Mouse (Mus musculus): Measurements from ENCODE around the gene Kcnab1. TPM values are rescaled to one million over a fixed set of nuclear protein-coding genes. Genes with fewer than 3 reads are reported as not detected.

Kcnab1 gene
- polyA plus RNA-seq, 1 experiment from 2014 or later: 0.30 TPM

DNA sequence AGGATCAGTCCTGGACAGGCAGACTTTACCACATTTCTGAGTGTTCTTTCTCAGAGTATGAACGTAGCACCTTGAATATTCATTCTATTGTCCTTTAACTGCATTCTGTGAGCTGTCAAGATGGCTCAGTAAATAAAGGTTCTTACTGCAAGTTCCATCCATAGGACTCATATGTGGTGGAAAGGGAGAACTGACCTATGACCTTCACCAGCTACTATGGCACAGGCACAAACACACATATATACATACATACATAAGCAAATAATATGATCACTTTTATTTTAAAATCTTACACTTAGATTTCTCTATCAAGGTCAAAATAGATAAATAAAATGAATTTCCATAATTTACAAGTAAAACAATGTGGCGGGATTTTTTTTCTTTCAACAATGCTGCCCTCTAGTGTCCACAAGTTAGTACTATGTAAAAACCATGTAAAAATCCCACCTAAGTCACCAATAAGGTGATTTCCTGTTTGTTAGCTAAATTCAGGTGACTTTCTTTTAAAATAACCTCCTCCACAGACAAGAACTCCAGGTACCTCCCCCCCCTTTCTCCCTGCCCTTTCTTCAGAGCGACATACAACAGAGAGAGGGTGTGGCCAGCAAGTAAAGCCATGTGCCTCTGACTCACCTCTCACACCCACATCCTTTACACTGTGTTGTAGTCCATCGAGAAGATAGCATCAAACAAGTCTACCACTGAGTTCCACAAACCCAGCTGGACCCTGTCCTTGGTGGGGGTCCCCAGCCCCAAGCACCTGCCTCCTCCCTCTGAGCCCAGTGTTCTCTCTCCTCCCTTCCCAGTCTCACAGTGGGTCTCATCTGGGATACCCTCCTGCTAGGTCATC, 243.3 kb downstream of the Kcnab1 start:
- H3K27me3 ChIP-seq (ENCODE audit: control insufficient read depth, insufficient read depth, low read depth, low read length): no peaks in the 10 kb centered on the region
- no peak overlapping the region for H3K27ac ChIP-seq (ENCODE audit: low read length)
- no peak overlapping the region for H3K4me3 ChIP-seq (ENCODE audit: low read depth, low read length)
- no peaks in the 10 kb centered on the region for H3K36me3 ChIP-seq (ENCODE audit: control insufficient read depth, insufficient read depth)
- H3K9me3 ChIP-seq (replicated peaks; ENCODE audit: control insufficient read depth, low read length): no peaks in the 10 kb centered on the region
- WGBS (ENCODE audit: insufficient replicate concordance): 32% methylated on average over 4 of the region's 4 CpGs
- no peaks in the 10 kb centered on the region for H3K4me1 ChIP-seq (ENCODE audit: control insufficient read depth, low read depth, low read length)
- H3K9ac ChIP-seq (ENCODE audit: low read depth, low read length): no peak overlapping the region
- no peak for ATAC-seq (ENCODE audit: low read depth)
- H3K4me2 ChIP-seq (ENCODE audit: low read depth, low read length): no peak overlapping the region

DNA sequence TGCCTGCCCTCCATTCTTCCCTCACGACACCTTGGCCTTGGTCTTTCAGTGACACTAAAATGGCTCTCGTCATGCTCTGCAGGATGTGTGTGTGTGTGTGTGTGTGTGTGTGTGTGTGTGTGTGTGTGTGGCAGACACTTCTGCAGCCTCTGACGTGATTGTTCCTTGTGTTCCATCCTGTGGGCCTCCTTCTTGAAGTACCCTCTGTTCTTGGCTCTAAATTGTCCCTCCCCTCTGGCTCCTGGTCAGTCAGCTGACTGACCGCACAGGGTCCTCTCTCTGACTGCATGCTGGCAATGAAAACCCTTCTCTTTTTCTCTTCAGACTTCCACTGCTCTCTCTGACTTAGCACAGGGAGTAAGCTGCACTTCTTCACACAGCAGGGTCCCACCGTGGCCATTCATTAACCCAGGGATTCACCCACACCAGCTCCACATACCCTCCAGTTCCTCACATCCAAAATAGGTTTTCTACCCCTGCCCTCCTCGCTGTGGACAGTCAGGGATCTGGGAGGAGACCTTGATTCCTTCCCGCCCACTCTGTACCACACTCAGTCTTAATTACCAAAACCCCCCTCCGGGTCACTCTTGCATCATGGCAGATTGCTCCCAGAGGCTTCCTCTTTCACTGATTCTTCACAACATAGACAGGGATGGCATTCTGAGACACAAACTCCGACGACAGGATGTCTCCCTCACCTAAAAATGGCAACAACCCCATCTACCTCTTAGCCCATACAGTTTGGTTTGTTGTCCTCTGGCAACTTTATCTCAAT, 244.3 kb downstream of the Kcnab1 start:
- WGBS (ENCODE audit: insufficient replicate concordance): 55% methylated on average over 10 of the region's 10 CpGs
- Histone ChIP-seq H3K4me2 (ENCODE audit: low read depth, low read length) (no peak overlapping the region), H3K9ac (ENCODE audit: low read depth, low read length) (no peak overlapping the region), H3K9me3 (replicated peaks; ENCODE audit: control insufficient read depth, low read length) (no peaks in the 10 kb centered on the region), H3K4me3 (ENCODE audit: low read depth, low read length) (no peak overlapping the region), H3K4me1 (ENCODE audit: control insufficient read depth, low read depth, low read length) (no peaks in the 10 kb centered on the region), H3K27me3 (ENCODE audit: control insufficient read depth, insufficient read depth, low read depth, low read length) (no peaks in the 10 kb centered on the region), H3K36me3 (ENCODE audit: control insufficient read depth, insufficient read depth) (no peaks in the 10 kb centered on the region), H3K27ac (ENCODE audit: low read length) (no peak overlapping the region)
- no peak for ATAC-seq (ENCODE audit: low read depth)

DNA sequence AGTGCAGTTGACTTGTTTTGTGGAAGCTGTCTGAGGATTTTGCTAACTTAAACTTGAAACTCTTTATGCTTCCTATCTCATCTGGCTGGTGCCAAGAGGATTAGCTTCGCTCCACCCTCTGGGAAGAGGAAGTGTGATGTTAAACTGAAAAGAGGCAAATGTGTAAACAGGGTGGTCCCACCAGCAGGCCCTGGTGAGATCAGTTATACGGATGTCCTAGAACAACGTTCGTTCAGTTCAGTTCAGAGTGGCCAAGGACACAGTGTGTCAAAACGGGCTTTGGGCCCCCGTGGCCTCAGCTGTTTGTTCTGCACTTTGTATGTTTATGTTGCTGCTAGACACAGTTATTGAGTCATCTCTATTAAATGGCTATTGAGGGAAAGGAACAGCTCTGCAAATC, 246.3 kb downstream of the Kcnab1 start:
- no peak overlapping the region for H3K4me3 ChIP-seq (ENCODE audit: low read depth, low read length)
- H3K9ac ChIP-seq (ENCODE audit: low read depth, low read length): no peak overlapping the region
- H3K4me2 ChIP-seq (ENCODE audit: low read depth, low read length): no peak overlapping the region
- 48% methylated on average over 6 of the region's 6 CpGs for WGBS (ENCODE audit: insufficient replicate concordance)
- peak; percentile 58; the same call in 1 of the 2 replicates for ATAC-seq (ENCODE audit: low read depth)
- no peak overlapping the region for H3K27ac ChIP-seq (ENCODE audit: low read length)
- H3K27me3 ChIP-seq (ENCODE audit: control insufficient read depth, insufficient read depth, low read depth, low read length): no peaks in the 10 kb centered on the region
- no peaks in the 10 kb centered on the region for H3K4me1 ChIP-seq (ENCODE audit: control insufficient read depth, low read depth, low read length)
- H3K36me3 ChIP-seq (ENCODE audit: control insufficient read depth, insufficient read depth): no peaks in the 10 kb centered on the region
- no peaks in the 10 kb centered on the region for H3K9me3 ChIP-seq (replicated peaks; ENCODE audit: control insufficient read depth, low read length)

DNA sequence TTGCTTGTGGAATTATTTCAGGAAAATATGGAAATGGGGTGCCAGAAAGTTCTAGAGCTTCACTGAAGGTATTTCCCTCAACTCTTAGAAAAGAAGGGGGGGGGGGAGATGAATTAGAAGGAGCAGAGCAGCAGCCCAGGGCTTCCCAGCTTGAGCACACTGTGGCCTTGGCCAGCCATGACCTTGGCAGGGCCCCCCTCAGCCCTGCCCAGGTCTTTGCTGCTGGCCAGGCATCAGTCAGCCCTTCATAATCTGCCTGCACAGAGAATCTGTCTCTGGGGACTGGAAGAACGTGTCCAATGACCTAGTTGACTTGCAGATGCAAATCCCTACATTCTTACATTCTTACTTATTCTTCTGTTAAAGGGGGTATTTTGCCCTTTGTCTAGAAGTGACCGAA, 249.1 kb downstream of the Kcnab1 start:
- ATAC-seq (ENCODE audit: low read depth): no peak
- Histone ChIP-seq H3K9ac (ENCODE audit: low read depth, low read length) (no peak overlapping the region), H3K36me3 (ENCODE audit: control insufficient read depth, insufficient read depth) (no peaks in the 10 kb centered on the region), H3K4me2 (ENCODE audit: low read depth, low read length) (no peak overlapping the region), H3K27me3 (ENCODE audit: control insufficient read depth, insufficient read depth, low read depth, low read length) (no peaks in the 10 kb centered on the region), H3K27ac (ENCODE audit: low read length) (no peak overlapping the region), H3K4me3 (ENCODE audit: low read depth, low read length) (no peak overlapping the region), H3K4me1 (ENCODE audit: control insufficient read depth, low read depth, low read length) (no peaks in the 10 kb centered on the region), H3K9me3 (replicated peaks; ENCODE audit: control insufficient read depth, low read length) (no peaks in the 10 kb centered on the region)
- 58% methylated on average over 2 of the region's 2 CpGs for WGBS (ENCODE audit: insufficient replicate concordance)

DNA sequence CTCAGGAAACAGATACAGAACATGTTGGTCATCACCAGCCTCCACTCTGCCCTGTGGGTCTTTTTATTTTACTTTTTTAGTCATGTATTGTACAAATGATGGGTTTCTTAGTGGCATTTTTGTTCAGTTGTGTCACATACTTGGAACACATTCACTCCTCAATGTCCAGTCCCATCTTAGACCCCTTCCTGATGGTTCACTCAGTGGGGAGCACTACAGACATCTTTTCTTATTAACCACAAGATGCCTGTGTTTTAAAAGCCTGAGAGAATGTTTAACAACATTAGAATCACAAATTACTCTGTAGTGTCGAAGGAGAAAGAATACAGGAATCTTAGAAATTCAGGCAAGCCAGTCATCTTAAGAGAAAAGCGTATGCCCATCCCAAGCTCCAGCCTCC, 249.7 kb downstream of the Kcnab1 start:
- Histone ChIP-seq H3K4me3 (ENCODE audit: low read depth, low read length) (no peak overlapping the region), H3K9ac (ENCODE audit: low read depth, low read length) (no peak overlapping the region), H3K27ac (ENCODE audit: low read length) (no peak overlapping the region), H3K4me1 (ENCODE audit: control insufficient read depth, low read depth, low read length) (no peaks in the 10 kb centered on the region), H3K9me3 (replicated peaks; ENCODE audit: control insufficient read depth, low read length) (no peaks in the 10 kb centered on the region), H3K36me3 (ENCODE audit: control insufficient read depth, insufficient read depth) (no peaks in the 10 kb centered on the region), H3K27me3 (ENCODE audit: control insufficient read depth, insufficient read depth, low read depth, low read length) (no peaks in the 10 kb centered on the region), H3K4me2 (ENCODE audit: low read depth, low read length) (no peak overlapping the region)
- 63% methylated on average over 2 of the region's 2 CpGs for WGBS (ENCODE audit: insufficient replicate concordance)
- ATAC-seq (ENCODE audit: low read depth): no peak

DNA sequence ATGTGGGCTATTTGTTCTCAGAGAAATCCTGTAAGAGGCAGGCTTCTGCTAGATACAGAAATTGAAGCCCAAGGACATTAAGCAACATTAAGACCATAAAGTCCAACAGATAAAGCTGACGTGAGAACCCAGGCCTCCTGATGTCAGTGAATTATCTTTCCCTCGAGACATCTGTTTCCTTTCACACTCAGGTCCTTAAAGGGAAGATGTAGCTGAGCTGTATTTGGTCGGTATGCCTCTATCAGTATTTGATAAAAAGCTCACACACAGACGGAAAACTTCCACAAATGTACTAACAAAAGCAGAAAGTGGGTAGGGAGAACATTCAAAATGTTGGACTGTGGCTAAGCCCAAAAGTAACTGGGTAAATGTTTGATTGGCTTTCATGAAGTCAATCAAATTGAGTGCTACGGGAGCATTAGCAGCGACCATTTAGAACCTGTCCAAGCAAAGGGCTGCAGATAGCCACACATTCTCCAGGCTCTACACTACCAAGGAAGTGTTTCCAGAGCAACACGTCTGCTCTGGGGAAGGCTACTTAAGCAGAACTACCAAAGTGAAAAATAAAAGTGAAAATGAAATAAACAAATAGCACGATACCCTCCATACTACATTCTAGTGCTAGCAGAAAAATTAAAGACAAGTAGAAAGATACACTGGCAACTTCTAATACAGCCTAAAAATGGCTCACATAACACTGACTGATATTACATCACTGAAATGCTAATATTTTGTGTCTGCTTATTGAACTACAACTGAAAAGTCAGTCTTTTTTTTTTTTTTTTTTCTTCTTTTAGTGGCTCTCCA, 251.2 kb downstream of the Kcnab1 start:
- ATAC-seq (ENCODE audit: low read depth): no peak
- no peak overlapping the region for H3K27ac ChIP-seq (ENCODE audit: low read length)
- 30% methylated on average over 8 of the region's 8 CpGs for WGBS (ENCODE audit: insufficient replicate concordance)
- H3K9me3 ChIP-seq (replicated peaks; ENCODE audit: control insufficient read depth, low read length): no peaks in the 10 kb centered on the region
- H3K27me3 ChIP-seq (ENCODE audit: control insufficient read depth, insufficient read depth, low read depth, low read length): no peaks in the 10 kb centered on the region
- no peaks in the 10 kb centered on the region for H3K36me3 ChIP-seq (ENCODE audit: control insufficient read depth, insufficient read depth)
- no peak overlapping the region for H3K4me3 ChIP-seq (ENCODE audit: low read depth, low read length)
- H3K9ac ChIP-seq (ENCODE audit: low read depth, low read length): no peak overlapping the region
- H3K4me2 ChIP-seq (ENCODE audit: low read depth, low read length): no peak overlapping the region
- H3K4me1 ChIP-seq (ENCODE audit: control insufficient read depth, low read depth, low read length): no peaks in the 10 kb centered on the region

DNA sequence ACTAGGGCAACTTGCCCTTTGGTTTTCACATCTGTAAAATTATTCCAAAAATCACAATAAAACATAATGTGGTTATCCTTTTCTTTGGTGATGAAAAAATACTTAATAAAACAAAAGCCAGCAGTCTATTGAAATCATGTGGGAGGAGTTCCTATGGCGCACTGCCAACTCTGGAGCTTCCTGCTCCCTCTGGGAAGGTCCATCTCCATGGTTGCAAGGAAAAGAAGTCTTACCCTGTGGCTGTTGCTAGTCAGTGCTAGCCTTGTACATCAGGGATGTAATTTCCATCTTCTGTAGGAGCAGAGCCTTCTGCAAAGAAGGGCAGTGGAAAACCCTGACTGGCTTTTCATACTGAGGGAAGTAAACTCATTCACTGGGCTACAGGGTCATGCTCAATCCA, 254.3 kb downstream of the Kcnab1 start:
- no peak overlapping the region for H3K9ac ChIP-seq (ENCODE audit: low read depth, low read length)
- H3K27me3 ChIP-seq (ENCODE audit: control insufficient read depth, insufficient read depth, low read depth, low read length): no peaks in the 10 kb centered on the region
- H3K4me3 ChIP-seq (ENCODE audit: low read depth, low read length): no peak overlapping the region
- no peaks in the 10 kb centered on the region for H3K36me3 ChIP-seq (ENCODE audit: control insufficient read depth, insufficient read depth)
- no peaks in the 10 kb centered on the region for H3K9me3 ChIP-seq (replicated peaks; ENCODE audit: control insufficient read depth, low read length)
- 84% methylated on average over 1 of the region's 1 CpGs for WGBS (ENCODE audit: insufficient replicate concordance)
- no peak for ATAC-seq (ENCODE audit: low read depth)
- no peak overlapping the region for H3K27ac ChIP-seq (ENCODE audit: low read length)
- H3K4me1 ChIP-seq (ENCODE audit: control insufficient read depth, low read depth, low read length): no peaks in the 10 kb centered on the region
- H3K4me2 ChIP-seq (ENCODE audit: low read depth, low read length): no peak overlapping the region

DNA sequence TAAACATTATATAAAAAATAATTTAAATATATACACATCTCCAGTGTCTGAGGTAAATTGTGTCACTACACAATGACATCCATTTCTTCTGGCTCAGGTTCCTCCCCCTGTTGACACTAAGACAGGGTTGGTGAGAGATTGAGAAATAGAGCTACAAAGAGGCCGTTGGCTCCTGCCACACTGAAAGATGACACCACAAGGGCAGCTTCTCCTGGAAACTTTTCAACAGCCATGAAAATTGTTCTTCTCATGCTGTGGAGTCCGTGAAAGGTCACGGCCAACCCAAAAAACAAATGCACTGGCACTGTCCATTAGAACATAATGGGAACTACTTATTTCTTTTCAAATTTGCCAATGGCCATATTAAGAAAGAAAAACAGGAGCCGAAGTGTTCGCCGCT, 256.0 kb downstream of the Kcnab1 start:
- WGBS (ENCODE audit: insufficient replicate concordance): 75% methylated on average over 6 of the region's 6 CpGs
- Histone ChIP-seq H3K9me3 (replicated peaks; ENCODE audit: control insufficient read depth, low read length) (no peaks in the 10 kb centered on the region), H3K4me3 (ENCODE audit: low read depth, low read length) (no peak overlapping the region), H3K27ac (ENCODE audit: low read length) (no peak overlapping the region), H3K36me3 (ENCODE audit: control insufficient read depth, insufficient read depth) (no peaks in the 10 kb centered on the region), H3K27me3 (ENCODE audit: control insufficient read depth, insufficient read depth, low read depth, low read length) (no peaks in the 10 kb centered on the region), H3K4me2 (ENCODE audit: low read depth, low read length) (no peak overlapping the region), H3K9ac (ENCODE audit: low read depth, low read length) (no peak overlapping the region), H3K4me1 (ENCODE audit: control insufficient read depth, low read depth, low read length) (no peaks in the 10 kb centered on the region)
- ATAC-seq (ENCODE audit: low read depth): no peak
